Mouse (Mus musculus) retina, postnatal 1 day (tissue): ENCODE measurements around the gene Eif2a.

Experiments
- DNase-seq: peaks from one replicate; pipeline ENCODE4 v3.0.0-alpha.2; 2012

Gene Eif2a

GRCm38 (mm10) chr3:58525652-58526407, at the start of gene Eif2a, which contains the start of gene Serp1:
Gene Eif2a (plus strand): TSS chr3:58525821.
Gene Serp1 (minus strand): TSS chr3:58525892.
- DNase-seq = peak; percentile 99

DNA sequence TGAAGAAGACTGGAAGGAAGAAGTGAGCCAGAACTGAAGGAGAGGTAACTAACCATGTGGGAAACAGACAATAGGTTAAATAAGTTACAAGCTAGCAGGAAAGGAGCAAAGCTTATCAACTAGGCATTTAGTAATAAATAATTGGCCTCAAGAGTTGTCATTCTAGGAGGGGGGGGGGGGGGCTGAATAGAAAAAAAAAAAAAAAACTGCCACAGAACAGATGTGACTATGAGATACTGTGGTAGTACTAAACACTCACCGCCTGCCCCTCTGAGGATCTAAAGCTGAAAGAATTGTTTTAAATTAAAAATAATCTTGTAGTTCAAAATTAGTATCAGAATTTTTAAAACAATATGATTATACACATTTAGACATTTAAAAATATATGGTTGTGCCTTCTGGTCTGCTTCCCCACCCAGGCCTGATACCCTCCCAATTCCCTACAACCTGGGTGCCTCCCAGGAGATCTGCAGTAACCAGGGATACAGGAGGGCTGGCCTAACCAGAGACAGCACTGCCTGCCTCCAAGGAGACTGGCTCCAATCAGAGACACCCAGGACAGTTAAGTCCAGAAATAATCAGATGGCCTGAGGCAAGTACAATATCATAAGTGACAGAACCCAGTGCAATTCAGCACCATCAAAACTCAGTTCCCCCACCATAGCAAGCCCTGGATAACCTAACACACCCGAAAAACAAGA, 46.7 kb upstream of the Eif2a start:
- no peak for DNase-seq

DNA sequence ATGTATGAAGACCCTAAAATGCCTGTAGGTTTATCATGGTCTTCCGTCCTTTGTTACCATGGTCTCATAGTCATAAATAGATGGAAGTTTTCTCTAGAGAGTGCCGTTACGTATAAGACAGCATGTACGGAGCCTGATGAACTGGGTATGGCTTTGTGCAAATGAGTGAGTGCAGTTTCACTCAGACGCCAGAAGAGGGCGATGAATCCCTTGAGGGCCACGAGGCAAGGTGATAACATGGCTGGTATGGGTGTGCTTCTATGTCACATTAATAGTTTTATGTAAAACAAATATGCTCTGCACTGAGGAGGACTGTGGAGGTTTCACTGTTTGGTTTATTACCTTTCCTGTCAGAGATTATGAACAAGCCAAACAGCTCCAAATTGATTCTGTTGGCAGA, 39.7 kb upstream of the Eif2a start:
- DNase-seq = peak; percentile 12

DNA sequence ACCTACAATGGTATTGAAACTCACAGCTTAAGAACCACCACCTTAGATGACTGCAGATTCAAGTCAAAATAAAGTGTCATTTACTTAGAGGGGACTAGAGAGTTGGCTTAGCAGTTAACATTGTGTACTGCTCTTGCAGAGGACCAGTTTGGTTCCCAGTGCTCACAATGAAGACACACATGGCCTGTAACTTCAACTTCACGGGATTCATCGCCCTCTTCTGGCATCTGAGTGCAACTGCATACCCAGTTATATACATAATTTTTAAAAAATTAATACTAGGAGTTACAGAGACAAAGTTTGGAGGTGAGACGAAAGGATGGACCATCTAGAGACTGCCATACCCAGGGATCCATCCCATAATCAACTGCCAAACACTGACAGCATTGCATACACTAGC, 38.5 kb upstream of the Eif2a start:
- DNase-seq = no peak

DNA sequence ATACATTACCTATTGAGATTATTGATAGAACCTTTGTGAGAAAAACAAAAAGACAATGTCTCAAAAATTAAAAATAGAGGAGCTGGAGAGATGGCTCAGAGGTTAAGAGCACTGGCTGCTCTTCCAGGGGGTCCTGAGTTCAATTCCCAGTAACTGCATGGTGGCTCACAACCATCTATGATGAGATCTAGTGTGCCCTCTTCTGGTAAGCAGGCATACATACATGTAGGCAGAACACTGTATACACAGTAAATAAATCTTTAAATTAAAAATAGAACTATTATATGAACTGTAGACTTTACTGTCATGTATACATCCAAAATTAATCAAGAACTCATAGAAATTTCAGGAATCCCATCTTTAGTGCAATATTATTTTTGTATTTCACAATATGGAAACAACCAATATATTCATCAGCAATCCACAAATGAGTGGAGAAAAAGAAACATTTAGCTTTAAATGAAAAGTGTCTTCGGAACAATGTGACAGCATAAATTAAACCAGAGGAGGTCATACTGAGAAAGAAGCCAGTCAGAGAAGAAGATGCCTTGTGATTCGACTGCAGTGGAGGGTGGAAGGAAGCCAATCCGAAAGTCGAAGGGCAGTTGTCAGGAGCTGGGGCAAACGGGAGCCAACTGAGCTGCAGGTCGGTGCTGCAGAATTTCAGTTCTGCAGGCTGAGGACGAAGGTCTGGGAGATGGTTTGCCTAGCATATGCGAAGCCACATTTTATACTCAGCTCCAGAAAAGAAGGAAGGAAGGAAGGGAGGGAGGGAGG, 37.4 kb upstream of the Eif2a start:
- DNase-seq = no peak

- DNase-seq = peak; percentile 32
These were observed 34.8 kb upstream of the Eif2a start for GRCm38 (mm10) chr3:58490787-58491186.

GRCm38 (mm10) chr3:58493621-58494020, 32.0 kb upstream of the Eif2a start:
- no peak for DNase-seq

DNA sequence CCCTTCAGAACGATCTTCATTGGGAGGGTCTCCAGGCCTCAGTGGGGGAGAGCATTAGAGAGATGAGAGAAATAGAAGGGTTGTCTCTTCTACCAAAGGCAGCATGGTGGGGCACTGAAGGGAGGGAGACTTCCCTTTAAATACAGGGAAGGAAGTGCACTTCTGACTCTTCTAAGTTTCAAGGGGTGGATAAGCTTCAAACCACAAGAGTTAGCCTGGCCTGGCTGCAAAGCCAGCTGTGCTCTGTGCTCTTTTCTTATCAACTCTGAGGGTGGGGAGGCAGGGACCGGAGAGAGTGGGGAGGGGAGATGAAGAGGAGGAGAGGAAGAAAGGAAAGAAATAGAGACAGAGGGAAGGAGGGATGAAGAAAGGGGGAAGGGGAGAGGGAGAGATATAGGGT, 23.7 kb upstream of the Eif2a start:
- DNase-seq = no peak

GRCm38 (mm10) chr3:58503720-58504333, 21.8 kb upstream of the Eif2a start:
- DNase-seq = no peak

- DNase-seq = no peak
These were observed 20.9 kb upstream of the Eif2a start for GRCm38 (mm10) chr3:58504676-58505075.

DNA sequence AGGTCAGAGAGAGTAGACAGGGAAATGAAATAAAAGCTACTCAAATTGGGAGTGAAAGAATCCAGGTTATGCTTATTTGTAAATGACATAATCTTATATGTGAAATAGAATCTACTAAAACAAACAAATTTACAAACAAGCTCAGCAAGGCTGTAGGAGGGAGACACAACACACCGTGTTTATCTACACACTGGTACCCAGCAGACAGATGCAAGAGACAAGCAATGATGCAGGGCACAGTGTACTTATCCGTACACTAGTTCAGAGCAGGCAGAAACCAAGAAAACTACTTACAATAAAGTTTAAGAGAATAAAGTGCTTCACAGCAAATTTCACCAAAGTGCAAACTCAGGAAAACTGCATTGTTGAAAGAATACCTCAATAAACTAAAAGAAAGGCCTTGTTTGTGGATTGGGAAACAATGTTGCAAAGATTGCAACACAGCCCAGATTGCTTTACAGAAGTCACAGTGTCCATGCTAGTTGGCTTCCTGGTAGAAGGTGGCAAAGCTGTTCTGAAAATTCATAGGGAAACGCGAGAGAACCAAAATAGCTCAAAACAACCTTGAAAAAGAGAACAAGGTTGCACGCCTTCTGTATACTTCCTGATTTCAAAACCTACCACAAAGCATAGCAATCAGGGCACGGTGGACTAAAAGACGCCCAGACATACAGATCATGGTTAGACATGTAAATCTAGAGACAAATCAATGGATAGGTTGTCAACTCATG, 17.4 kb upstream of the Eif2a start:
- no peak for DNase-seq

DNA sequence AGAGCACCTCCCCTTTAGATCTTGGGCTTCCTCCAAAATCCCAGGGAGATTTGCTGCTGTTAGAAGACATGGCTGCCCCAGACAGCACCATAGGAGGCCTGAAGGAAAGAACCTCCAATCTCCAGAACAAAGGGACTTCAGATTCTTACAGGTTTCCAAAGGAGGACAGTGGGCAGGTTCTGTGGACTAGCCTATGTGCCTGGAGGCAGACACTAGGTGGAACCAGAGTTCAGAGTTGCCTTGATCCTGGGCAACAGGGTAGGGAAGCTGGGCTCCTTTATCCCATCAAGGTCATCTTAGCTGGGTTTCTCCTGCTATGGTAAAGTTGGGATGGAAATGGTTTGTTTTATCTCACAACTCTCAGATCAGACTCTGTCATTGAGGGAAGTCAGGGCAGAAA, 14.0 kb upstream of the Eif2a start:
- peak; percentile 7 for DNase-seq

- no peak for DNase-seq
These were observed 12.9 kb upstream of the Eif2a start for GRCm38 (mm10) chr3:58512740-58513139.

DNA sequence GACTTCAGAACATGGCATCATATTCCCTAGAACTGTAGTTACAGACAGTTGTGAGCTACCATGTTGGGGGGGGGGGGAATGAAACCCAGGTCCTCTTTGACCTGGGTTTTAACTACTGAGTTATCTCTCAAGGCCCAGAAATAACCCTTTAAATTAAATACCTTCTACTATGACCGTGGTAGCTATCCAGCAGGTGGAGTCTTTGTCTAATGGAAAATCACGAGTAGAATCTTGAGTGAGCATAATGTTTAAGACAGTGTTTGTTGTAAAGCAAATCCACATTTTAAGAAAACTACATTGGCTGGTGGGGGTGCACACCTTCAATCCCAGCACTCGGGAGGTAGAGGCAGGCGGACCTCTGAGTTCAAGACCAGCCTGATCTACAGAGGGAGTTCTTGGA, 12.1 kb upstream of the Eif2a start:
- no peak for DNase-seq

DNA sequence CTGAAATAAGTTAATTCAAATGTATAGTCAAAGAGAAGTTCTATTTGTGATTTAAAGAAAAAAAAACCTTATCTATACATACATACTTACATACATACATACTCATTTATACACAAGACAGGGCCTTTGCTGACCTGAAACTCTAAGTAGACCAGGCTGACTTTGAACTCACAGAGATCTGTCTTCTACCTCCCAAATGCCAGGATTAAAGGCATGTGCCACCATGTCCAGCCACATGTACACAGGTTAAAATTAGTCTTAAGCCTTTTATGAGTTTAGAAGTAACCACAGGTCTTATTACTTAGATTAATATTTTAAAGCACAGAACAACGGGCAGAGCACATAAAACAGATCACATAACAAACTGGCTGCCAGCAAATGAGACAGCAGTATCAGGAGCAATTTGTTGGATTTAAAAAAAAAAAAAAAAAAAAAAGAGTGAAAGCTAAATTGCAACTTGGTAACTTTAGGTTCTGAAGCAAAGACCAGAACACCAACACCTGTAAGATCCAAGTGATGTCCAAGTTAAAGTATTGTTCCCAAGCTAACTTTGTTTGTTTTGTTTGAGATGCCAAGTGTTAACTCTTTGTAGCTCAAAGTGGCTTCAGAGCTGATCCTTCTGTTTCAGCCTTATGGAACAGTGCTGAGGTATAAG, 9.5 kb upstream of the Eif2a start:
- no peak for DNase-seq

- DNase-seq = no peak
These were observed 9.0 kb upstream of the Eif2a start for GRCm38 (mm10) chr3:58516602-58516976.

DNA sequence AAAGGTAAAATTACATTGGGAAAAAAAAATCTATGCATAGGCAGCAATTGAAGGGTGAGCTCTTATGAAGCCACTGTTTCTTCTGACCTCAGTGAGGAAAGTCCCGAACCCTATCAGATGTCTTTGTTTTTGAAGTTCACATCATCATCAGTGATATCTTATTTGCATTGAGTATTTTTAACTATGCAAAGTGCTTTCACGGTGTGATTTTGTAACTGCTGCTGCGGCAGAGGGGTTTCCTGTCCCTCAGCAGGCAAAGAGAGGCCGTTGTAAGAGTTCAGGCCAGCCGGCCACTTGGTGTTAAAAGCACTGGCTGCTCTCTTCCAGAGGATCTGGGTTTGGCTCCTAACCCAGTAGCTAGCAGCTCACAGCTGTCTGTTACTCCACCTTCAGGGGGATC, 8.4 kb upstream of the Eif2a start:
- no peak for DNase-seq

GRCm38 (mm10) chr3:58517800-58518199, 7.8 kb upstream of the Eif2a start:
- DNase-seq = no peak

GRCm38 (mm10) chr3:58518962-58519361, 6.7 kb upstream of the Eif2a start:
- no peak for DNase-seq

DNA sequence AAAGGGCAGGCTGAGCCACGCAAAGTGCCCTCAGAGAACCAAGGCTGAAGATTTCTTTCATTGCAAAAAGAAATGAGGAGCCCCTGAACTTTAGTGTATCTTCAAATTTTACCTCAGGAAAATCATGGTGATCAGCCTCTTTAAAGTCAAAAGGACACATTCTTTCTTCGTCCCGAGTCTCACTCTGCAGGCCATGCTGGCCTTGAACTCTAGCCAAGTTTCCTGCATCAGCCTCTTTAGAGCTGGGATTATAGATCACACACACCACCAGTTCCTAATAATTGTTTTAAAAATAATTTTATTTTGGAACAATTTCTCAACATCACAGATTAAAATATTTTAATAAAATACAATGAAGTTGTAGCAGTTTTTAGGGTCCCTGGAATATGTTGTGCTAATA, 6.1 kb upstream of the Eif2a start:
- no peak for DNase-seq

- no peak for DNase-seq
These were observed 5.3 kb upstream of the Eif2a start for GRCm38 (mm10) chr3:58520286-58520685.

DNA sequence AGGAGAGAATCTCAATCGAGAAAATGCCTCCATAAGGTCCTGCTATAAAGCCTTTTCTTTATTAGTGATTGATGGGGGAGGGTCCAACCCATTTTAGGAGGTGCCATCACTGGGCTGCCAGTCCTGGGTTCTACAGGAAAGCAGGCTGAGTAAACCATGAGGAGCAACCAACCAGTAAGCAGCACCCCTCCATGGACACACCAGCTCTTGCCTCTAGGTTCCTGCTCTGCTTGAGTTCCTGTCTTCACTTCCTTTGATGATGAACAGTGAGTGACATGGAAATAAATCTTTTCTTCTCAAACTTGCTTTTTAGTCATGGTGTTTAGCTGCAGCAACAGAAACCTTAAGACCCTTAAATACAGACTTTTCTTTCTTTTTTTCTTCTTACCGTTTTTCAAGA, 4.3 kb upstream of the Eif2a start:
- no peak for DNase-seq
